Mouse (Mus musculus): Measurements from ENCODE around the gene Gm12253. TPM values are rescaled to one million over a fixed set of nuclear protein-coding genes. Genes with fewer than 3 reads are reported as not detected.

The Gm12253 gene
- polyA plus RNA-seq (2021; fragmentation: Nextera tagmentation), result not detected in 2 replicates
- long read RNA-seq, experiment 1, result 0 reads
- long read RNA-seq, experiment 2, result 0 reads

DNA sequence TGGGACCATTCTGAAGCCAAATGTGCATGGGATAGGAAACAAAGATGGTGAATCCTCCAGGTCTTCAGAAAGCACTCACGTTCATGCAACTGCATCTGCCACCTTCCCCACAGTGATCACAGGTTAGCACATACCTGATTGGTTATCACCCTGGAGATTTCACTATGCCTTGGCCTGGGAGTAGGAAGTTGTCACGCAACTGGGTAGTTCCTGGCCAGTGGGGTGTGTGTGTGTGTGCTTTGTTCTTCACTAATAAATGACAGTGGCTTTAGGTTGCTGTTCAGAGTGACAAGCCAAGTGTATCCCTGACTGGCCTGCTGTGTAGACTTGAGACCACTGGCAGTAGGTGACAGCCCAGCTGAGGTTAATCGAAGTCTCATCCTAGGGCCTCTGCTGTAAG is at the start of gene Gm12253:
TSS of gene Gm12253 (plus strand) at position 301 of the 400 bp plus-strand sequence.

DNA sequence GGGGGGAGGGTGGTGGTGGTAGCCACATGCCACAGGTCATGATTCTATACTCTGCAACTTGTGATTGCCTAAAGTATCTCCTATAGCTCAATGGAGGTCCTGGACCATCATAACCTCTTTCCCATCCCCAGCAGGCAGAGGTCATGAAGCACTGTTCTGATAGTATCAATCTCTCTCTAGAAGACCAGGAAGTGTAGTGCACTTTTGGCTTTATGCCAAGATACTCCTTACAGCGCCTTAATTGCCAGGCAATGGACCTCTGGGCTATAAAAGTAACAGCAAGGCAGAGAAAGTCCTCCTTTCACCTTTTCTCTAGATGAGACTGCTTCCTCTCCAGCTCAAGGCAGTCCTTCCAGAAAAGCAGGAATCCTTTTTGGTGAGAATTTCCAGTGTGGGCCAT is 11.5 kb upstream of the Gm12253 start, which contains the start of gene 1810065E05Rik:
TSS of gene 1810065E05Rik (plus strand) at position 297 of the 400 bp plus-strand sequence.

DNA sequence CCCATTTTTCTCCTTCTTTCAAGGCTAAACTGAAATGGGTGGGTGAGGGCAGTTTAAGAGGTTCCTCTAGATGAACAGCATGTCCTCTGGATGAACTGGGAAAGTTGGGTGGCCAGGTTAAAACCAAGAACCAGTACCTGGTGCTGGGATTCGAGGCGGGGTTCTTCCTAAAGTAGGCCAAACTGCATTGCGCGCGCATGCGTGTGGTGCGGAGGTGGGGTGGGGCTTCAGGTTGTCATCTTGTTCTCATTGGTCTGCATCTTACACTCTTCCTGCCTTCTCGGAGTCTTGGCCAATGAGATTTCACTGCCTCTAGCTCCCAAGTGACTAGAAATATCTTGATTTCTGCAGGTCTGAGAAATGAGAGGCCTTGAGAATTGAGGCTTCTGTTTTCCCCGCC is 20.4 kb downstream of the Gm12253 start, which contains the start of gene Lypd9:
TSS of gene Lypd9 (minus strand) at position 165 of the 400 bp plus-strand sequence.

DNA sequence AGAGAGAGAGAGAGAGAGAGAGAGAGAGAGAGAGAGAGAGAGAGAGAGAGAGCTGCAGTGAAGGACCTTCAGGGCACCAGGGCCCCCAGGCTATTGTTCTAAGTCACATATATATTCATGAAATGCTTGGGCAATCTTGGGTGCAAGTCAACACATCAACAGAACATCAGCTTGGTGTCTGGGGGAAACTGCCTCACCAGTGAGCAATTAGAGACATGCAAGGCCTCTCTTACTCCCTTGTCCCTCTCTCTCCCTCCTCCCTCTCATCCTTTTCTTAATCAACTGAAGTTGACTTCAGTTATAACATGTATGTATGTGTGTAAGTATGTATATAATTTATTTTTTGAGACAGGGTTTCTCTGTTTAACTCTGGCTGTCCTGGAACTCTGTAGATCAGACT is 29.8 kb downstream of the Gm12253 start, which contains the start of gene Olfr30:
TSS of gene Olfr30 (minus strand) at position 101 of the 400 bp plus-strand sequence.

Other genes with a start within 250 kb of the Gm12253 start
- 7.1 and 8.1 TPM in 2 replicates for gene Igtp, start 233.0 kb upstream of the Gm12253 start, polyA plus RNA-seq (2021; fragmentation: Nextera tagmentation)
- 1.2 and 1.6 TPM in 2 replicates for gene Irgm2, start 232.9 kb upstream of the Gm12253 start, polyA plus RNA-seq (2021; fragmentation: Nextera tagmentation)
- gene 4930438A08Rik, start 157.8 kb upstream of the Gm12253 start, polyA plus RNA-seq (2021; fragmentation: Nextera tagmentation), result not detected in 2 replicates
- 7.0 and 7.2 TPM in 2 replicates for gene Zfp692, start 125.5 kb upstream of the Gm12253 start, polyA plus RNA-seq (2021; fragmentation: Nextera tagmentation)
- gene Zfp672, start 102.2 kb upstream of the Gm12253 start, polyA plus RNA-seq (2021; fragmentation: Nextera tagmentation), result 34.9 and 35.5 TPM in 2 replicates
- gene Sh3bp5l, start 101.8 kb upstream of the Gm12253 start, polyA plus RNA-seq (2021; fragmentation: Nextera tagmentation), result 19.7 and 25.5 TPM in 2 replicates
- gene Lypd8, start 53.5 kb upstream of the Gm12253 start, polyA plus RNA-seq (2021; fragmentation: Nextera tagmentation), result not detected in 2 replicates
- gene 1810065E05Rik, start 11.4 kb upstream of the Gm12253 start, polyA plus RNA-seq (2021; fragmentation: Nextera tagmentation), result not detected in 2 replicates
- not detected in 2 replicates for gene Lypd9, start 20.4 kb downstream of the Gm12253 start, polyA plus RNA-seq (2021; fragmentation: Nextera tagmentation)
- gene Olfr30, start 29.7 kb downstream of the Gm12253 start, polyA plus RNA-seq (2021; fragmentation: Nextera tagmentation), result not detected in 2 replicates
- gene Olfr332, start 60.0 kb downstream of the Gm12253 start, polyA plus RNA-seq (2021; fragmentation: Nextera tagmentation), result not detected in 2 replicates
- not detected in 2 replicates for gene Olfr331, start 70.0 kb downstream of the Gm12253 start, polyA plus RNA-seq (2021; fragmentation: Nextera tagmentation)
- not detected in 2 replicates for gene Olfr330, start 102.3 kb downstream of the Gm12253 start, polyA plus RNA-seq (2021; fragmentation: Nextera tagmentation)
- gene Olfr329-ps, start 113.9 kb downstream of the Gm12253 start, polyA plus RNA-seq (2021; fragmentation: Nextera tagmentation), result not detected in 2 replicates
- gene Olfr328, start 123.1 kb downstream of the Gm12253 start, polyA plus RNA-seq (2021; fragmentation: Nextera tagmentation), result not detected in 2 replicates
- not detected in 2 replicates for gene Olfr224, start 138.0 kb downstream of the Gm12253 start, polyA plus RNA-seq (2021; fragmentation: Nextera tagmentation)
- gene Olfr325, start 145.2 kb downstream of the Gm12253 start, polyA plus RNA-seq (2021; fragmentation: Nextera tagmentation), result not detected in 2 replicates
- not detected in 2 replicates for gene Olfr324, start 162.6 kb downstream of the Gm12253 start, polyA plus RNA-seq (2021; fragmentation: Nextera tagmentation)
- gene 2210407C18Rik, start 183.5 kb downstream of the Gm12253 start, polyA plus RNA-seq (2021; fragmentation: Nextera tagmentation), result not detected in 2 replicates
- gene Olfr323, start 197.9 kb downstream of the Gm12253 start, polyA plus RNA-seq (2021; fragmentation: Nextera tagmentation), result not detected in 2 replicates
- gene Trim58, start 207.9 kb downstream of the Gm12253 start, polyA plus RNA-seq (2021; fragmentation: Nextera tagmentation), result not detected in 2 replicates
- not detected in 2 replicates for gene Olfr322, start 226.2 kb downstream of the Gm12253 start, polyA plus RNA-seq (2021; fragmentation: Nextera tagmentation)
- not detected in 2 replicates for gene Olfr320, start 248.5 kb downstream of the Gm12253 start, polyA plus RNA-seq (2021; fragmentation: Nextera tagmentation)

Data from left cerebral cortex, adult 6 months (tissue).